In genomic region chr13:56626524-56626923, GRCm38 (mm10) we compare ENCODE assay signal across 20 mouse cellular contexts. TPM values are rescaled to one million over a fixed set of nuclear protein-coding genes. Genes with fewer than 3 reads are reported as not detected.
DNase-seq lines count a peak whose midpoint lies in the region; ATAC-seq and TF ChIP-seq lines count a peak whose summit lies in the region.
"Had no signal": no experiment of that assay in that cellular context is flagged by ENCODE, and none has a peak within 500 bp of the region (broad histone marks: within the 10 kb centered on the region; RNA-seq: fewer than 3 reads in every experiment).

No protein-coding gene starts in this region.

- no peaks in the 10 kb centered on the region for H3K36me3 ChIP-seq in kidney, adult 2 months (ENCODE audit: control insufficient read depth, insufficient read depth, low read length)
- H3K36me3 ChIP-seq: heart, embryonic 15.5 days; hindbrain, embryonic 12.5 days; midbrain, embryonic 10.5 days had no signal

- no peak overlapping the region for H3K27ac ChIP-seq in kidney, adult 2 months (ENCODE audit: insufficient read depth, low read depth, low read length)
- no peak overlapping the region for H3K27ac ChIP-seq in layer of hippocampus, adult 2 months
- H3K27ac ChIP-seq: embryonic facial prominence, embryonic 15.5 days; forebrain, embryonic 13.5 days; heart, adult 2 months; heart, embryonic 15.5 days; hindbrain, embryonic 12.5 days; limb, embryonic 13.5 days; midbrain, embryonic 10.5 days had no signal

- H3K27me3 ChIP-seq in kidney, adult 2 months (replicated peaks; ENCODE audit: control insufficient read depth, insufficient read depth, low read length) = no peaks in the 10 kb centered on the region
- H3K27me3 ChIP-seq: embryonic facial prominence, embryonic 15.5 days; forebrain, embryonic 13.5 days; heart, embryonic 15.5 days; hindbrain, embryonic 12.5 days; limb, embryonic 13.5 days had no signal

- ATAC-seq in common myeloid progenitor, adult 5-6 weeks (replicated peaks; ENCODE audit: low read depth, poor library complexity, severe bottlenecking) = peak; percentile 82
- no peak for ATAC-seq in erythroid progenitor cell, adult 5-6 weeks (replicated peaks; ENCODE audit: low FRiP score, poor library complexity, severe bottlenecking)
- ATAC-seq: forebrain, embryonic 13.5 days had no signal

- no peaks in the 10 kb centered on the region for H3K4me1 ChIP-seq in kidney, adult 2 months (ENCODE audit: control insufficient read depth, insufficient read depth, low read length)

- DNase-seq in kidney, adult 2 months = peak; percentile 26
- no peak for DNase-seq in kidney, adult 11 months
- DNase-seq in 416B (ENCODE audit: low read depth) = peak; percentile 64
- DNase-seq in lung, postnatal 4 days = peak; percentile 60 to 71
- DNase-seq in layer of hippocampus, adult 2 months (ENCODE audit: low spot score in 2 of 2) = no peak
- no peak for DNase-seq in retina, postnatal 1 day
- DNase-seq: adrenal gland, postnatal 25 days; cerebellum, adult 9-11 months; right cerebral cortex, postnatal 4 days; thymus, postnatal 4 days had no signal

- TF ChIP-seq CTCF in kidney, adult 2 months (conservative IDR thresholded peaks at IDR 0.05; ENCODE audit: insufficient read depth, insufficient read length, low read depth, low read length) = no peak
- TF ChIP-seq CTCF in layer of hippocampus, adult 2 months (conservative IDR thresholded peaks at IDR 0.05) = no peak

- 78% methylated on average over 6 of the region's 6 CpGs for WGBS in kidney, adult 2 months

- no peak for TF ChIP-seq POLR2A in kidney, adult 2 months (IDR thresholded peaks at IDR 0.05; ENCODE audit: low read depth, low read length)

- no peak overlapping the region for H3K4me3 ChIP-seq in kidney, adult 2 months (ENCODE audit: insufficient read depth, low read depth, low read length)
- no peak overlapping the region for H3K4me3 ChIP-seq in layer of hippocampus, adult 2 months
- H3K4me3 ChIP-seq: embryonic facial prominence, embryonic 15.5 days; forebrain, embryonic 13.5 days; heart, adult 2 months; heart, embryonic 15.5 days; hindbrain, embryonic 12.5 days; limb, embryonic 13.5 days; midbrain, embryonic 10.5 days had no signal

RNA-seq across cellular contexts. Expression of gene Tgfbi, which starts 17.2 kb away (rescaled TPM):
- polyA plus RNA-seq in kidney, adult 2 months (2012; rRNA removed) = 18.8 and 20.8 TPM in 2 replicates
- 5.5 and 7.2 TPM in 2 replicates for total RNA-seq in common myeloid progenitor, adult 5-6 weeks (2017)
- 10.1 and 20.5 TPM in 2 replicates for total RNA-seq in erythroid progenitor cell, adult 5-6 weeks (2015; ENCODE audit: low replicate concordance)
- 9.9 and 12.9 TPM in 2 replicates for total RNA-seq in erythroid progenitor cell, adult 5-6 weeks (2017; ENCODE audit: low replicate concordance)
- 1 to 10 TPM; 3.1 to 3.8 TPM for total RNA-seq in layer of hippocampus, adult 2 months (2021)
- total RNA-seq: CH12.LX had no signal

Comparison
In these comparisons a context has a peak if more than half of its experiments do, and no peak if none do; other contexts are left out.
1. DNase-seq: peak in kidney, adult 2 months (single experiment), 416B (single experiment) and lung, postnatal 4 days (2 of 2); none in kidney, adult 11 months (single experiment), layer of hippocampus, adult 2 months (0 of 2) and retina, postnatal 1 day (single experiment).